Mouse (Mus musculus): Measurements from ENCODE around the gene Cryzl1. TPM values are rescaled to one million over a fixed set of nuclear protein-coding genes. Genes with fewer than 3 reads are reported as not detected.

Cryzl1 gene
- total RNA-seq, 1 experiment from 2014 or later: 103 TPM

- 0 out of 2 replicates have a peak, but pooled peaks have one; percentile 53 for ATAC-seq (replicated peaks; ENCODE audit: insufficient number of reproducible peaks, low FRiP score, low TSS enrichment, poor library complexity, severe bottlenecking)
Measured at GRCm38 (mm10) chr16:91746101-91746950, 17.6 kb upstream of the Cryzl1 start.

DNA sequence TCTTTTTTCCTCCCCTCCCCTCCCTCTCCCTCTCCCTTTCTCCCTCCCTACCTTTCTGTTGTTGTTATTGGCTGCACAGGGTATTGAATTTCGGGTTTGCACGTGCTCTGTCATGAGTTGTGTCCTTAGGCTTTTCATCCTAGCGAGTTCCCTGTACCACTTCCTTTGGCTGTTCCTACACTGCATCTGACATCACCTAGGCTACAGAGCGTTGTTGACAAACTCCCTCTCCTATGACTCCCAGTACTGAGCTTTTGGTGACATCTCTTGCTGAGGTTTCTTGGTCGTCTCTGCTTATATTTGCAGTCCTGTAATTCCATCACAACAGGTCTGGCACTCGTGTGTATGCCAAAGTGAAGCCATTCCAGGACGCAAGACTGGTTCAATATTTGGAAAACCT, 14.3 kb upstream of the Cryzl1 start:
- ATAC-seq (replicated peaks; ENCODE audit: insufficient number of reproducible peaks, low FRiP score, low TSS enrichment, poor library complexity, severe bottlenecking): no peak

GRCm38 (mm10) chr16:91740918-91741255, 12.1 kb upstream of the Cryzl1 start:
- ATAC-seq (replicated peaks; ENCODE audit: insufficient number of reproducible peaks, low FRiP score, low TSS enrichment, poor library complexity, severe bottlenecking): no peak

- ATAC-seq (replicated peaks; ENCODE audit: insufficient number of reproducible peaks, low FRiP score, low TSS enrichment, poor library complexity, severe bottlenecking): no peak
Measured at GRCm38 (mm10) chr16:91740184-91740917, 11.6 kb upstream of the Cryzl1 start.

DNA sequence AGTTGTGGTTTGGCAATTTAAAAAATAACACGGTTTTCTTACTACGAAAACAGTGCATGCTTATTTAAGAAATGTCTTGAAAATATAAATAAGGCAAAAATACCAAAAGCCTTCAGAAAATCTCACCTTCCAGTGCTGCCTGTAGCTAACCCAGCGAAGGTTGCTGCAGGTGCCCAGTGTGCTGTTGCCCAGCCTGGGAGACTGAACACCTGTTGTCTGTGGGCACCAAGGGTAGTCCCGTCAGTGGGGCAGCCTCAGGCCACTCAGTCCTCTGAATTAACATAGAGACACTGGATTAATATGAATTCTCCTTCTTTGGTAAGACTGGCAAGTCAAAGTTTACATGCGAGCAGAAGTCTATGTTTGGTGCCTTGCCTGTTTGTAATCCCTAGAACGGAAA, 9.7 kb upstream of the Cryzl1 start:
- no peak for ATAC-seq (replicated peaks; ENCODE audit: insufficient number of reproducible peaks, low FRiP score, low TSS enrichment, poor library complexity, severe bottlenecking)

DNA sequence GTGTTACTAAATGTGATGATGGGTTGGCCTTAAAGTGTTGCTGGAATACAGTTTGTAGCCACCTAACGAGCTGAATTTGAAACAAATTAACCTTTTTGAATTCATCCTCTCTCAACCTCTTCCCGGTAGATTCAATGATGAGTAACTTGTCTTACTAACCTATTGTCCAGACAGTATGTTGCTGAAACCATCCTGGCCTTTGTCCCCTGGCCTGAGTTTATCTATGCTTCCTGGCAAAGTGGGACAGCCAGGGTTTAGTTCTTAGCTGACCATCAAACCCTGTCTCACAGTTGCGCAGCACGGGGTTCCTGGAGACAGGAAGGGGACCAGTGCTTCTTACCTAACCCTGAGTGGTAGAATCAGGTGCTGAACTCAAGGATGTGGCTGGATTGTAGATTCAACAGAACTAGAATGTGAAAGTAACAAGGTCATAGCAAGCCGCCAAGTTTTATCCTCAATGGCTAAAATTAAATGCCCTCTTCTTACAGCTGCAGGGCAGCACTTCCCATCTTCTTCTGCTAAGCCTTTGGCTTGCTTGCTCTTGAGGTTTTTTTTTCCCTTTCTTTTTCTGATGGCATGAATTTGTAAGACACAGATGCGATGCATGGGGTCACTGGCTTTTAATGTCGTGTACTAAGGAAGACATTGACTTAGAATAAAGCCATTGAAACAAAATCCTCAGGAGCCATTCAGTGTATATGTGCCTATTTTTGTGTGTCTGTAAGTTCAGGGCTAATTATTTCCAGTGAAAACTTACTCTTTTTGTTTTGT, 7.5 kb upstream of the Cryzl1 start:
- no peak for ATAC-seq (replicated peaks; ENCODE audit: insufficient number of reproducible peaks, low FRiP score, low TSS enrichment, poor library complexity, severe bottlenecking)

DNA sequence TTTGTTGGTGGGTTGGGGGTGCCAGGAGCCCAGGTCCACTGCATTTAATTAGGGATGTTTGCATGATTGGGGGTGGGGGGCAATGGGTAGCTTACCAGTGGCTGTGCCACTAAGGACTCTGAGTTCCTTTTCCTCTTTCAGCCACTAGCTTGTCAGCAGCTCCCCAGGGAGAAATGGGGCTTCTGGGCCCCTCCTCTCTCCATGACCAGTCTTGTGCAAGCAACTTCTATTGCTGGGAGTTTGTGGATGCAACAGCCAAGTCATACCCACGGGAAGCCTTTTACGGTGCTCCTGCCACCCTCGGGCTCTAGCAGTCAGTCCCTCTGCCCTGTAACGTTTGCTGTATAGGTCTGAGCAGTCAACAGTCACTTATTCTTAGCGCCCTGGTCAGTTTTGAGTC, 6.0 kb upstream of the Cryzl1 start:
- no peak for ATAC-seq (replicated peaks; ENCODE audit: insufficient number of reproducible peaks, low FRiP score, low TSS enrichment, poor library complexity, severe bottlenecking)

DNA sequence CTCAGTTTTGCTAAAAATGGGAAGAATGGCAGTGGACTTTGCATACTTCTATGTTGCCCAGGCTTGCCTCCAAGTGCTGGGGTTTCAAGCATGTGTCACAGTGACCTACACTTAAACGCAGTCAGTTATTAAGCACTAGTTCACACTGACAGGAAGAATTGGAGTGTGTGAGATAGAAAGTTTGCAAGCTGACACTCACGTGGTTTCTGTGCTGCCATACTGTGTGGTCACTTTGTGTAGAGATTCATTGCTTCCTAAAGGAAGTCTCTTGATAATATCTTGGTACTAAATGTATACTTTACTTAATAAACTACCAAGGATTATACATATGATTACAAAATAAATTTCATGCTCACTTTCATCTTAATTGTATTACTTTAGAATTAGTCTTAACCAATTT, 4.0 kb upstream of the Cryzl1 start:
- no peak for ATAC-seq (replicated peaks; ENCODE audit: insufficient number of reproducible peaks, low FRiP score, low TSS enrichment, poor library complexity, severe bottlenecking)

- no peak for ATAC-seq (replicated peaks; ENCODE audit: insufficient number of reproducible peaks, low FRiP score, low TSS enrichment, poor library complexity, severe bottlenecking)
Measured at GRCm38 (mm10) chr16:91730446-91730845, 1.7 kb upstream of the Cryzl1 start.

DNA sequence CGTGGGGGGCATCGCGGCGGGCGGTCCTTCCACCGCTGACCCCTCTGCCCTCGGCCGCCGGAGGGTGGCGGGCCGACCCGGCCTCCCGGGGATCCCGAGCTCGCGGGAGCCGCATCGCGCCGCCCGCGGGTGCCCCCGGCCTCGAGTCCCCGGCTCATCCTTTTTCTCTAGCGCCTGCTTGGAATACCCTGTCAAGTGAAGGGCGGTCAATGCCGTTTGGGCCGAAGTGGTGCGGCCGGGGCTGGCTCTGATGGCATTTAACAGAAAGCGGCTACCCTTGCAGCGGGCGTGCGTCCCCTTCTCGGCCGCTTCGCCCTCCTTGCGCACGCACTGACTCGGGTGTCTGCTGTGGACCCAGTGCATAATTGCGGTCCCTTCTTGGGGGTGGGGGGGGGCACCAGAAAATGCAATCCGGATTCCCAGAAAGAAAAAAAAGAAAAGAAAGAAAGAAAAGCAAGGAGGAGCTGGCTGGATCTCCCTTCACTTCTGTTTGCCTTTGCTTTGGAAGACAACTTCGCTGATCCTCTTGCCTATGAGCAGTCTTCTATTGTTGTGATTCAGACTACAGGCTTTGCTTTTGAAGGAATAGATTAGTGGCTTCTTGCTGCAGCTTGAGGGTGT, 1.2 kb upstream of the Cryzl1 start:
- ATAC-seq (replicated peaks; ENCODE audit: insufficient number of reproducible peaks, low FRiP score, low TSS enrichment, poor library complexity, severe bottlenecking): no peak

- ATAC-seq (replicated peaks; ENCODE audit: insufficient number of reproducible peaks, low FRiP score, low TSS enrichment, poor library complexity, severe bottlenecking): peak; percentile 74
Measured at GRCm38 (mm10) chr16:91729066-91729482, 299 bp upstream of the Cryzl1 start, which contains the start of gene Itsn1. Gene Itsn1, plus strand, starts transcription at chr16:91729281.

- ATAC-seq (replicated peaks; ENCODE audit: insufficient number of reproducible peaks, low FRiP score, low TSS enrichment, poor library complexity, severe bottlenecking): peak; percentile 33
Measured at GRCm38 (mm10) chr16:91727433-91727832, 1.3 kb downstream of the Cryzl1 start.

GRCm38 (mm10) chr16:91724247-91724646, 4.5 kb downstream of the Cryzl1 start:
- ATAC-seq (replicated peaks; ENCODE audit: insufficient number of reproducible peaks, low FRiP score, low TSS enrichment, poor library complexity, severe bottlenecking): no peak

- ATAC-seq (replicated peaks; ENCODE audit: insufficient number of reproducible peaks, low FRiP score, low TSS enrichment, poor library complexity, severe bottlenecking): no peak
Measured at GRCm38 (mm10) chr16:91717399-91717798, 11.4 kb downstream of the Cryzl1 start.

DNA sequence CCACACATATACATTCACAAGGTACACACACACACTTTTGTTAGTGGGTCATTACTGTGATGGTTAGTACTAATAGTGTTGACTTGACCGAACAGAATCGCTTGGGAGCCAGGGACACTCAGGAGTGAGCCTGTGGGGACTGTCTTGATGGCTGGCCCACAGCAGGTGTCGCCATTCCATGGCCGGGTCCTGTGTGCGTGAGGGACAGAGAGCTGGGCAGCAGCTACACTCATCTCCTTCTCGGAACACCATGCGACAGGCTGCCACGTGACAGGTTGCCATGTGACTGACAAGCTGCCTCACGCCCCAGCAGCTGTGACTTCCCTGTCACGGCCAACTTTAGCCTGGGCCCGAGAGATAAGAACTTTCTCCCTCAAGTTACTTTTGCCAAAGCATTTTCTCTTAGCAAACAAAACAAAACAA, 11.8 kb downstream of the Cryzl1 start:
- ATAC-seq (replicated peaks; ENCODE audit: insufficient number of reproducible peaks, low FRiP score, low TSS enrichment, poor library complexity, severe bottlenecking): no peak

- ATAC-seq (replicated peaks; ENCODE audit: insufficient number of reproducible peaks, low FRiP score, low TSS enrichment, poor library complexity, severe bottlenecking): no peak
Measured at GRCm38 (mm10) chr16:91710241-91710640, 18.5 kb downstream of the Cryzl1 start.

DNA sequence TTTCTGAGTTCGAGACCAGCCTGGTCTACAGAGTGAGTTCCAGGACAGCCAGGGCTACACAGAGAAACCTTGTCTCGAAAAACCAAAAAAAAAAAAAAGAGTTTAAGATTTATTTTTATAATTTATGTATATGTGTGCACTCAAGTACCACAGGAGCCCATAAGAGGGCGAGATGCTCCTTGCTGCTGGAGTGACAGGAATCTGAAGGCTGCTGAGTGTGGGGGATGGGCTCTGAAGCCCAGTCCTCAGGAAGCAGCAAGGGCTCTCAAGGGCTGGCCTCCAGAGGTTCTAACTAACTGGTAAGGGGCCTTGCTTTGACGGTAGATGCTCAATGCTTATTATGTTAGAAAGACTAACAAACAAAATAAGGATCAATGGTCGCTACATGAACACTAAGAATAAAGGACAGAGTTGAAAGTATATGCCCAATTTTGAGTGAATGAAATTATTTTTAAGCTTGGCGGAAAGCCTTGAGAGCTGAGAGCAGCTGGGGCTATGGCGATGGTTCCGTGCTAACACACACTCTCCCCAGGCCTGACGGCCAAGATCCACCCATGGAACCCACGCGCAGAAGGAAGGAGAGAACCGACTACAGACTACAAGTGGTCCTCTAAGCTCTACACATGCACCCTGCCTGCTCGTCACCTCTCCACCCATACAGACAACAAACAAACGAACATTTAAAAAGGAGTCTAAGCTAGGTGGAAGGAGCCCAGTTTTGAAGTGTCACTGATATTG, 24.0 kb downstream of the Cryzl1 start:
- no peak for ATAC-seq (replicated peaks; ENCODE audit: insufficient number of reproducible peaks, low FRiP score, low TSS enrichment, poor library complexity, severe bottlenecking)

DNA sequence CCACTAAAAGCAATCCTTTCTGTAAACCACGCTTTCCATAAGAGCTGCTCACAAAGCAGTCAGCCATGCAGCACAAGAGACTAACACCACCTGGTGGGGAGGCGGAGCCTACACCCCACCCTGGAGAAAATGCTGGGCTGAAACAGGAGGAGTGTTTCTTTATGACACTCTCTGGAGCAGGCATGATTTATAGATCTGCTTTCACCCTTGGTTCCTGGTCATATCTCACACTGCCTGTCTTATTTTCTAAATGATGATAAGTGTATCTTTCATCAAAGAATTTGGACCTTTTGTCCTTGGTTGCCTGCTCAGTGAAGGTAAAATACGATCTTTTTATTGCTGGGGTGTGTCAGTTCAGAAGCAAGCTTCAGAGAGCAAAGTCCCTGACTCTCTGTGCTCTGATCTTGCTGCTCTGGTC, 26.0 kb downstream of the Cryzl1 start:
- no peak for ATAC-seq (replicated peaks; ENCODE audit: insufficient number of reproducible peaks, low FRiP score, low TSS enrichment, poor library complexity, severe bottlenecking)
